Mouse (Mus musculus) limb, embryonic 10.5 days (tissue): ENCODE data around the gene Carmil1. TPM values are rescaled to one million over a fixed set of nuclear protein-coding genes. Genes with fewer than 3 reads are reported as not detected.

Source experiments
- DNase-seq: peaks from one replicate; pipeline ENCODE4 v3.0.0-alpha.2; 2017; ENCODE audit warnings: low spot score
- H3K27ac ChIP-seq: fragments of 300-500 bp; sonication (generic); 2 replicates; pipeline ENCODE4 v1.5.1; 2016; ENCODE audit warnings: mild to moderate bottlenecking
- H3K27me3 ChIP-seq: fragments of 300-500 bp; sonication (generic); 2 replicates; pipeline ENCODE4 v1.6.1; 2016; ENCODE audit warnings: low read depth, mild to moderate bottlenecking; ENCODE audit not compliant: poor library complexity, severe bottlenecking
- H3K36me3 ChIP-seq: fragments of 300-500 bp; sonication (generic); 2 replicates; pipeline ENCODE4 v1.6.1; 2016; ENCODE audit warnings: mild to moderate bottlenecking, moderate library complexity
- H3K4me1 ChIP-seq: fragments of 300-500 bp; sonication (generic); 2 replicates; pipeline ENCODE4 v1.6.1; 2016
- H3K4me3 ChIP-seq: fragments of 300-500 bp; sonication (generic); 2 replicates; pipeline ENCODE4 v1.5.1; 2016; ENCODE audit warnings: mild to moderate bottlenecking, moderate library complexity
- H3K9me3 ChIP-seq: fragments of 300-500 bp; sonication (generic); replicated peaks from 2 replicates; pipeline ENCODE4 v1.6.1; 2016; ENCODE audit warnings: mild to moderate bottlenecking
- WGBS: fragments of 180-500 bp; shearing (Covaris S2); methylation state at CpG from one replicate; pipeline ENCODE4 v1.1.7; 2016; 5-methylcytosine and 5-hydroxymethylcytosine counted together
- polyA plus RNA-seq: library from polyadenylated mRNA; unstranded; fragments of >200 nt; fragmentation: Nextera tagmentation; extraction: Ambion mirVana; gene quantifications from 2 replicates; pipeline ENCODE4 v1.2.1, GENCODE M21; 2016

Carmil1 gene
- polyA plus RNA-seq, 1 experiment from 2014 or later, result 33.1 TPM

- Histone ChIP-seq H3K9me3 (no peaks in the 10 kb centered on the region), H3K4me1 (no peaks in the 10 kb centered on the region), H3K36me3 (no peaks in the 10 kb centered on the region), H3K4me3 (no peak overlapping the region), H3K27ac (no peak overlapping the region), H3K27me3 (no peaks in the 10 kb centered on the region)
- DNase-seq, result no peak
- 90% methylated on average over 3 of the region's 3 CpGs for WGBS
These were observed 95.0 kb downstream of the Carmil1 start for GRCm38 (mm10) chr13:24185641-24186040.

DNA sequence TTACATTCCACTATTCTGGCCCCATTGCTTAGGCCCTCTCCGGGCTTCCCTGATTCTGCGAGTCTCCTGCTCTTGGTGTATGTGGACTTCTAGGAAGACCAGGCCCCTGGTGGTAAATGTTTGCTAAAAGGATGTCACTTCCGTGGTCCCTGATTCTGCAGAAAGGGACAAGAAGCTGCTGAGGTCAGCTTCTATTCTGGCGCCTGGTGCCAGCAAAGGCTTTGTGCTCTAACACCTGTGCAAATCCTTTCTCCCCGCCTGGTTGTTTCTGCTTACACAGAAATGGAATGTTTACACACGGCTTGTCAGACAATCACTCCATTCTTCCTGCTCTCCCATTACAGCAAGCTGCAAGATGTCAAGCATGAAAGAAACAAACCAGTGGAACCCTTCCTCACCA, 97.7 kb downstream of the Carmil1 start:
- H3K36me3 ChIP-seq, result no peaks in the 10 kb centered on the region
- WGBS, result 78% methylated on average over 6 of the region's 6 CpGs
- H3K27me3 ChIP-seq, result no peaks in the 10 kb centered on the region
- H3K9me3 ChIP-seq, result no peaks in the 10 kb centered on the region
- 0 out of 2 replicates have a peak, but pooled peaks cover 2% of the 10 kb centered on the region for H3K4me1 ChIP-seq
- no peak overlapping the region for H3K4me3 ChIP-seq
- DNase-seq, result no peak
- no peak overlapping the region for H3K27ac ChIP-seq

- Histone ChIP-seq H3K4me1 (peaks cover 11% of the 10 kb centered on the region; the same call in 1 of the 2 replicates), H3K27ac (no peak overlapping the region), H3K36me3 (no peaks in the 10 kb centered on the region), H3K9me3 (no peaks in the 10 kb centered on the region), H3K4me3 (no peak overlapping the region), H3K27me3 (no peaks in the 10 kb centered on the region)
- DNase-seq, result no peak
- 92% methylated on average over 10 of the region's 10 CpGs for WGBS
These were observed 101.1 kb downstream of the Carmil1 start for GRCm38 (mm10) chr13:24179538-24179937.

DNA sequence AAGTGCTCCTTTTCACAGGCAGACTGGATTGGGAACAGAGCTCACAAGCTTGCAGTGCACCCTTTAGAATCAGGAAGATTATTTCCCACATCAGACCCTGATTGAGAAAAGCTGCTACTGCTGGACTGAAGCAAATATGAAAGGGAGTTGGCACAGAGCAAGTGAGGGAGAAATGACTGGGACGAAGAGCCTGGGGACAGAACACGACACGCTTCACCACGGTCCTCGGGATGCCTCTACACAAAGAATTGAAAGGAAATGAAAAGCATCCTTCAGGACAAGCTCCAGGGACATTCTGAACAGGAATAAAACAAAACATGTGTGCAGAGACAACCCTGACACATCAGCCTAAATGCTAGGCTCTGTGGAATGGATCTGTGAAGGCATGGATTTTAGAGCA, 103.0 kb downstream of the Carmil1 start:
- Histone ChIP-seq H3K27me3 (no peaks in the 10 kb centered on the region), H3K9me3 (no peaks in the 10 kb centered on the region), H3K4me3 (no peak overlapping the region), H3K36me3 (no peaks in the 10 kb centered on the region), H3K4me1 (peaks cover 11% of the 10 kb centered on the region; the same call in 1 of the 2 replicates), H3K27ac (no peak overlapping the region)
- no peak for DNase-seq
- whole genome bisulfite sequencing, result 84% methylated on average over 5 of the region's 5 CpGs

DNA sequence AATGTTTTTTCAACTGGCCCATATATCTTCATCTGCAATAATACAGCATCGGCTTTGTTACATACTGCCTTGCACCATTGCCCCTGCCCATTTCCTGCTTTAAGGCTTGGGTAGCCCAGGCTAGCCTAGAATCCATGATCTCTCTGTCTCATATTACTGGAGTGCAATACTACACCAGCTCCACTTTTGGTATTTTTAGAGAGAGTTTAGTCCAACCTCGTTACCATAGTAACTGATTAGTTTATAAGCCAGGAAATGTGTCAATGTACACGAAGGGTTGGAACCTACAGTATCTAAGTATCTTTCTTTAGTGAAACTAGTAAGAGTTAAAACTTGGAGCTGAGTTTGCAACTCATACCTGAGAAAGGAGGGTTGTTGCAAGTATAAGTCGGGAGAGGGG, 103.8 kb downstream of the Carmil1 start:
- WGBS, result 69% methylated on average over 4 of the region's 4 CpGs
- Histone ChIP-seq H3K9me3 (no peaks in the 10 kb centered on the region), H3K4me3 (no peak overlapping the region), H3K27ac (no peak overlapping the region), H3K4me1 (peaks cover 11% of the 10 kb centered on the region; the same call in 1 of the 2 replicates), H3K36me3 (no peaks in the 10 kb centered on the region), H3K27me3 (no peaks in the 10 kb centered on the region)
- no peak for DNase-seq

GRCm38 (mm10) chr13:24169658-24170057, 110.9 kb downstream of the Carmil1 start:
- H3K4me1 ChIP-seq, result no peaks in the 10 kb centered on the region
- no peak for DNase-seq
- no peaks in the 10 kb centered on the region for H3K36me3 ChIP-seq
- no peaks in the 10 kb centered on the region for H3K27me3 ChIP-seq
- no peaks in the 10 kb centered on the region for H3K9me3 ChIP-seq
- WGBS, result 94% methylated on average over 1 of the region's 1 CpGs
- H3K27ac ChIP-seq, result no peak overlapping the region
- H3K4me3 ChIP-seq, result no peak overlapping the region

DNA sequence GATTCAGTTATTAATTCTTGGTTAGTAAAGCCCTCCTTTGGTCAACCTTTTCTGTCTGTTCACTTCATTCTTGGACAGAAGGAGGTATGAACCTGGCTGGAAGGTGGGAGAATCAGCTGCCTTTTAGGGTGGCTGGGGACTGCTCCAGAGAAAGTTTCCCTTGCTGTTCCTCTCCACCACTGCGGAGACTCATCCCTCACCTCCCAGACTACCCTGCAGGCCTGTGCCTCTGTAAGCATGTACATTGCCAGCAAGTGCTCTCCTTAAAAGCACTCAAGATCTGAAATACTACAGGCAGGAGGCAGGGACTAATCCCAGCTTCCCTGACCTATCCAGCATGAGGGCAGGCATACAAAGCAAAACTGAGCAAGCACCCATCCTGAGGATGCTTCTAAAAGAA, 117.2 kb downstream of the Carmil1 start:
- H3K9me3 ChIP-seq, result no peaks in the 10 kb centered on the region
- H3K27me3 ChIP-seq, result no peaks in the 10 kb centered on the region
- 97% methylated on average over 1 of the region's 1 CpGs for WGBS
- DNase-seq, result no peak
- H3K36me3 ChIP-seq, result no peaks in the 10 kb centered on the region
- no peak overlapping the region for H3K4me3 ChIP-seq
- no peak overlapping the region for H3K27ac ChIP-seq
- no peaks in the 10 kb centered on the region for H3K4me1 ChIP-seq

- Histone ChIP-seq H3K4me3 (no peak overlapping the region), H3K27ac (no peak overlapping the region), H3K4me1 (no peaks in the 10 kb centered on the region), H3K9me3 (no peaks in the 10 kb centered on the region), H3K36me3 (no peaks in the 10 kb centered on the region), H3K27me3 (no peaks in the 10 kb centered on the region)
- no peak for DNase-seq
- 80% methylated on average over 4 of the region's 4 CpGs for WGBS
These were observed 119.5 kb downstream of the Carmil1 start for GRCm38 (mm10) chr13:24161105-24161504.

DNA sequence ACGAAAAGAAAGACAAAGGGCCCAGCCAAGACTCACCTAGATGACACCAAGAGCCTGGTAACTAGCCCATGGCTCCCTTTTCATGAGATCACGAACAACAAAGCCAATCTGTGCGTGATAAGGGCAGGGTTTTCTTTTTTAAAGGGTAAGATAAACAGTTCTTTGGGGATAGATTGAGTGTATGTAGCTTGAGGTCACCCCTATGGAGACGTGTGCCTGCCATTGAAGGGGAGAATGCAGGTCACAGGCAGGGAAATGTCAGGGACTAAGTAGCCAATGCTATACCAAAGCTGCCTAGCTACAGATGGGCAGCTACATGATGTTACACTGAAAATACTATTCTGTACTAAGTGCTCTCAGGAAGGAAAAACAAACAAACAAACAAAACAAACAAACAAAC, 120.6 kb downstream of the Carmil1 start:
- Histone ChIP-seq H3K4me1 (peaks cover 4% of the 10 kb centered on the region), H3K36me3 (no peaks in the 10 kb centered on the region), H3K27me3 (no peaks in the 10 kb centered on the region), H3K27ac (no peak overlapping the region), H3K9me3 (no peaks in the 10 kb centered on the region), H3K4me3 (no peak overlapping the region)
- DNase-seq, result no peak
- 84% methylated on average over 4 of the region's 4 CpGs for WGBS

GRCm38 (mm10) chr13:24159190-24159965, 121.2 kb downstream of the Carmil1 start:
- WGBS, result 88% methylated on average over 8 of the region's 8 CpGs
- DNase-seq, result no peak
- Histone ChIP-seq H3K27me3 (no peaks in the 10 kb centered on the region), H3K4me3 (no peak overlapping the region), H3K9me3 (no peaks in the 10 kb centered on the region), H3K27ac (no peak overlapping the region; the same call in 1 of the 2 replicates), H3K36me3 (no peaks in the 10 kb centered on the region), H3K4me1 (peaks cover 8% of the 10 kb centered on the region)

DNA sequence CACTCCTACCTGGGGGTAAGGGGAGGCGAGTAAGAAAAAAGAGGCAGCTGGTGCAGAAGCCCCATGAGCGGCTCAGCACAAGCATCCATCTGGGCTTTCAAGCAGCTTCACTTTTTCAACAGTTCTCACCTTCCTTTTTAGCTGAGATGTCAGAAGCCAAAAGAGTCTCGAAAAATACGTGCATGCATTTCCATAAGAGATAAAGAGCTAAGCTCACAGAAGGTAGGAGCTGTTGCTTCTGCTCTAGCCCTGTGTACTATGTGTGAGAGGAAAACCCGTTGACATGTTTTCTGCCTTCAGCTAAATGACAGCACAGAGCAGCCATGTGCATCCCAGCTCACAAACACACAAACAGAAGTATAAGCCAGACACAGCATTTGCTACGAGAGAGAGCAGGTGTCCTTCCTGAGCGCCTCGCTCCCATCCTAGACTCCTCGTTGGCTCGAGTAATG, 123.0 kb downstream of the Carmil1 start:
- WGBS, result 92% methylated on average over 10 of the region's 10 CpGs
- Histone ChIP-seq H3K36me3 (no peaks in the 10 kb centered on the region), H3K4me1 (peaks cover 8% of the 10 kb centered on the region), H3K27ac (no peak overlapping the region), H3K9me3 (no peaks in the 10 kb centered on the region), H3K27me3 (no peaks in the 10 kb centered on the region), H3K4me3 (no peak overlapping the region)
- no peak for DNase-seq

DNA sequence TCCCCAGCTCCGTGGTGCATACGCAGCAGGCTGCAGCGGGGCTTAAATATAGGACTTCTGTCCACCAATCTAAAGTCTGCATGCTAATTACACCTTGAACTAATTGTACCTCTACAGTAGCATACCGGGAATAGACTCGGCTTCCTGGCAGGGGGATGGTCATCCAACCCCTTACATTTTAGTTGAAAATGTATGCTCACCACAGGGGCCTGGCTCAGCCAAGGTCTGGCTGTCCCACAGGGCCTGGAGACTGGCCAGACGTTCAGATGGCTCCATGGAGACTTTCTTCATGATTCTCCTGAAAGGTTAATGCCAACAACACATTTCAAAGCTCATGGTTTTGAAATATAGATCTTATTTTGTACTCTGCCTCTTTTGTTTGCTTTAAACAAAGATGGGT, 125.4 kb downstream of the Carmil1 start:
- peaks cover 15% of the 10 kb centered on the region for H3K4me1 ChIP-seq
- WGBS, result 28% methylated on average over 6 of the region's 6 CpGs
- H3K27me3 ChIP-seq, result no peaks in the 10 kb centered on the region
- no peaks in the 10 kb centered on the region for H3K9me3 ChIP-seq
- no peaks in the 10 kb centered on the region for H3K36me3 ChIP-seq
- H3K4me3 ChIP-seq, result no peak overlapping the region
- no peak for DNase-seq
- no peak overlapping the region for H3K27ac ChIP-seq

DNA sequence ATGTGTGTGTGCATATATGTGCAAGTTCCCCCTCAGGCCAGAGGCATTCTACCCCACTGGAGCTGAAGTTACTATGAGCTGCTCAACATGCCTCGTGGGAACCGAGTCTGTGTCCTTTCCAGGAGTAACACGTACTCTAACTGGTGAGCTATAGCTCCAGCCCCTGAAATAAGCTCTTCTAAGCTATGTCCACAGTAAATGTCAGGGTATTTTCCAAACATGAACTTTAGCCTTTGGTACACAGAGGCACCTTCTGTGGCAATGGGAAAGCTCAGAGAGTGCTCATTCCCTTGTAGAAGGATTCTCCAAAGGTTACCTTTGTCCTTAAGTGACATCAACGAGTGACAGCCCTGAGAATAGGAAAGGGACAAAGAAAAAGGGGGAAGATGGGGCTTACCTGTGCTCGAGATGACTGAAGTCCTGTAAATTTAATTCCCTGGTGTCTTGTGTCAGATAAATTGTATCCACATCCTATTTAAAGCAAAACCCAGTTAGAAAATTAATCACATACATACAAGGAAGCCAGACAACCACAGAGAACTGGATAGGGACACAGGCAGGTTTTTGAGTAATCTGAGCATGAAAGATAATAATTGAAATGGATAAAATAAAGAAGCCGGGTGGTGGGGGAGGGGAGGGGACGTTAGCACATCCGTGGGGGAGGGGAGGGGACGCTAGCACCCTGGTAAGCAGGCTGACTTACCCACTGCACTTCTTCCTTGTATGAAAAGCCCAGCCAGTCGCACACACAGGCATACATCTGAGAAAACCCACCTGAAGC, 126.1 kb downstream of the Carmil1 start:
- WGBS, result 66% methylated on average over 10 of the region's 10 CpGs
- DNase-seq, result no peak
- H3K9me3 ChIP-seq, result no peaks in the 10 kb centered on the region
- no peaks in the 10 kb centered on the region for H3K36me3 ChIP-seq
- no peak overlapping the region for H3K4me3 ChIP-seq
- H3K4me1 ChIP-seq, result peaks cover 15% of the 10 kb centered on the region
- H3K27ac ChIP-seq, result no peak overlapping the region
- no peaks in the 10 kb centered on the region for H3K27me3 ChIP-seq
